Comparison of ENCODE assay signal across 12 mouse cellular contexts in genomic region chr4:135253239-135254039, GRCm38 (mm10). TPM values are rescaled to one million over a fixed set of nuclear protein-coding genes. Genes with fewer than 3 reads are reported as not detected.
DNase-seq lines count a peak whose midpoint lies in the region; ATAC-seq and TF ChIP-seq lines count a peak whose summit lies in the region.
"Had no signal": no experiment of that assay in that cellular context is flagged by ENCODE, and none has a peak within 500 bp of the region (broad histone marks: within the 10 kb centered on the region; RNA-seq: fewer than 3 reads in every experiment).

No protein-coding gene starts in this region.

- 48% methylated on average over 12 of the region's 12 CpGs for WGBS in lung, adult 2 months
- WGBS in intestine, embryonic 16.5 days = 88% methylated on average over 12 of the region's 12 CpGs
- WGBS in small intestine, adult 2 months = 84% methylated on average over 12 of the region's 12 CpGs

- intact Hi-C loops in heart, postnatal 25 days (cut with DNase I) = loop anchor here (2.0 kb wide), 1 partner anchor 15 kb away; no protein-coding TSS in a partner anchor

- H3K4me2 ChIP-seq in intestine, embryonic 16.5 days (ENCODE audit: low read depth, low read length) = no peak overlapping the region
- H3K4me2 ChIP-seq: midbrain, embryonic 12.5 days had no signal

- H3K36me3 ChIP-seq in intestine, embryonic 16.5 days (ENCODE audit: control insufficient read depth, insufficient read depth, low read length) = no peaks in the 10 kb centered on the region
- no peaks in the 10 kb centered on the region for H3K36me3 ChIP-seq in small intestine, adult 2 months (ENCODE audit: control insufficient read depth, insufficient read depth, low read length)
- H3K36me3 ChIP-seq: midbrain, embryonic 12.5 days had no signal

- H3K4me3 ChIP-seq in lung, adult 2 months (replicated peaks; ENCODE audit: extremely low read depth, low read depth, low read length) = no peak overlapping the region
- H3K4me3 ChIP-seq in intestine, embryonic 16.5 days (ENCODE audit: low read length) = no peak overlapping the region
- no peak overlapping the region for H3K4me3 ChIP-seq in small intestine, adult 2 months (ENCODE audit: low read depth, low read length)
- H3K4me3 ChIP-seq: midbrain, embryonic 12.5 days had no signal

- no peaks in the 10 kb centered on the region for H3K27me3 ChIP-seq in intestine, embryonic 16.5 days (replicated peaks; ENCODE audit: control insufficient read depth, insufficient read depth, low read length)
- H3K27me3 ChIP-seq in small intestine, adult 2 months (ENCODE audit: control insufficient read depth, insufficient read depth, low read length) = no peaks in the 10 kb centered on the region
- H3K27me3 ChIP-seq: midbrain, embryonic 12.5 days had no signal

- H3K9me3 ChIP-seq in intestine, embryonic 16.5 days (ENCODE audit: control insufficient read depth, low read length) = no peaks in the 10 kb centered on the region
- H3K9me3 ChIP-seq: midbrain, embryonic 12.5 days had no signal

- peak; percentile 95 for DNase-seq in heart, adult 11 months
- no peak for DNase-seq in heart, postnatal 25 days (ENCODE audit: low spot score)
- no peak for DNase-seq in lung, adult 2 months
- DNase-seq in lung, postnatal 10 days = no peak
- no peak for DNase-seq in retina, postnatal 1 day
- no peak for DNase-seq in right cerebral cortex, adult 18-20 months
- DNase-seq: cerebellum, postnatal 25 days; gastrocnemius, postnatal 10 days had no signal

- H3K9ac ChIP-seq in intestine, embryonic 16.5 days (ENCODE audit: low read depth, low read length) = no peak overlapping the region
- H3K9ac ChIP-seq: midbrain, embryonic 12.5 days had no signal

- H3K4me1 ChIP-seq in lung, adult 2 months (ENCODE audit: control insufficient read depth, insufficient read depth, low read length) = peaks cover 51% of the 10 kb centered on the region
- peaks cover 33% of the 10 kb centered on the region for H3K4me1 ChIP-seq in intestine, embryonic 16.5 days (ENCODE audit: control insufficient read depth, insufficient read depth, low read length)
- H3K4me1 ChIP-seq in small intestine, adult 2 months (ENCODE audit: control insufficient read depth, insufficient read depth, insufficient read length, low read length) = peaks cover 3% of the 10 kb centered on the region; the same call in 1 of the 2 replicates

- H3K27ac ChIP-seq in intestine, embryonic 16.5 days (ENCODE audit: low read length) = peak overlapping the region; percentile 79
- peak overlapping the region; percentile 65 for H3K27ac ChIP-seq in small intestine, adult 2 months (ENCODE audit: insufficient read depth, low read depth, low read length)

- no peak for ATAC-seq in intestine, embryonic 16.5 days
- ATAC-seq: inflammation-experienced regulatory T-cells, adult 6 months had no signal

- no peak for TF ChIP-seq CTCF in lung, adult 2 months (IDR thresholded peaks at IDR 0.05; ENCODE audit: insufficient read depth, low read length)
- TF ChIP-seq CTCF in small intestine, adult 2 months (IDR thresholded peaks at IDR 0.05; ENCODE audit: extremely low read depth, insufficient read length, insufficient replicate concordance, low read depth, low read length) = no peak

- TF ChIP-seq POLR2A in lung, adult 2 months (IDR thresholded peaks at IDR 0.05; ENCODE audit: borderline replicate concordance, extremely low read depth, low read depth, low read length) = 0 out of 2 replicates have a peak, but pooled peaks have one; percentile 18
- no peak for TF ChIP-seq POLR2A in small intestine, adult 2 months (IDR thresholded peaks at IDR 0.05; ENCODE audit: low read depth, low read length)

RNA-seq across cellular contexts. Expression of gene Clic4, which starts 19.2 kb away (rescaled TPM):
- 100 to 1,000 TPM; 249 to 269 TPM for total RNA-seq in heart, postnatal 25 days (2021)
- 190 and 227 TPM in 2 replicates for polyA plus RNA-seq in lung, adult 2 months (2012; rRNA removed)
- polyA plus RNA-seq in intestine, embryonic 16.5 days (2015; fragmentation: Nextera tagmentation; extraction: Ambion mirVana) = 107 and 109 TPM in 2 replicates
- 20.6 and 26.2 TPM in 2 replicates for polyA plus RNA-seq in small intestine, adult 2 months (2012; rRNA removed)
